Mouse (Mus musculus): ENCODE results near the gene Ccnd3.
A peak's percentile ranks its signal among the peaks of the same experiment; 100 is the strongest.

The Ccnd3 gene

GRCm38 (mm10) chr17:47551049-47551448 lies 46.2 kb downstream of the Ccnd3 start:
- no peak for DNase-seq (ENCODE audit: low spot score)

GRCm38 (mm10) chr17:47552994-47553393 lies 48.1 kb downstream of the Ccnd3 start:
- no peak for DNase-seq (ENCODE audit: low spot score)

- no peak for DNase-seq (ENCODE audit: low spot score)
Observed at GRCm38 (mm10) chr17:47554621-47555020, 49.8 kb downstream of the Ccnd3 start.

GRCm38 (mm10) chr17:47557179-47557578 lies 52.3 kb downstream of the Ccnd3 start:
- no peak for DNase-seq (ENCODE audit: low spot score)

GRCm38 (mm10) chr17:47559726-47560125 lies 54.9 kb downstream of the Ccnd3 start:
- no peak for DNase-seq (ENCODE audit: low spot score)

- DNase-seq (ENCODE audit: low spot score), result no peak
Observed at GRCm38 (mm10) chr17:47562875-47563274, 58.0 kb downstream of the Ccnd3 start.

GRCm38 (mm10) chr17:47564612-47565011 lies 59.8 kb downstream of the Ccnd3 start:
- no peak for DNase-seq (ENCODE audit: low spot score)

- DNase-seq (ENCODE audit: low spot score), result no peak
Observed at GRCm38 (mm10) chr17:47566133-47566532, 61.3 kb downstream of the Ccnd3 start.

- DNase-seq (ENCODE audit: low spot score), result no peak
Observed at GRCm38 (mm10) chr17:47567271-47567670, 62.4 kb downstream of the Ccnd3 start.

GRCm38 (mm10) chr17:47568389-47568788 lies 63.5 kb downstream of the Ccnd3 start:
- no peak for DNase-seq (ENCODE audit: low spot score)

GRCm38 (mm10) chr17:47568951-47569527 lies 64.2 kb downstream of the Ccnd3 start:
- DNase-seq (ENCODE audit: low spot score), result no peak

- no peak for DNase-seq (ENCODE audit: low spot score)
Observed at GRCm38 (mm10) chr17:47571621-47572020, 66.8 kb downstream of the Ccnd3 start.

GRCm38 (mm10) chr17:47572436-47572835 lies 67.6 kb downstream of the Ccnd3 start:
- DNase-seq (ENCODE audit: low spot score), result no peak

- no peak for DNase-seq (ENCODE audit: low spot score)
Observed at GRCm38 (mm10) chr17:47574028-47574427, 69.2 kb downstream of the Ccnd3 start.

GRCm38 (mm10) chr17:47574830-47575229 lies 70.0 kb downstream of the Ccnd3 start:
- no peak for DNase-seq (ENCODE audit: low spot score)

GRCm38 (mm10) chr17:47578655-47579054 lies 73.8 kb downstream of the Ccnd3 start:
- DNase-seq (ENCODE audit: low spot score), result no peak

- DNase-seq (ENCODE audit: low spot score), result no peak
Observed at GRCm38 (mm10) chr17:47580962-47581361, 76.1 kb downstream of the Ccnd3 start.

GRCm38 (mm10) chr17:47588517-47588916 lies 83.7 kb downstream of the Ccnd3 start:
- DNase-seq (ENCODE audit: low spot score), result no peak

- no peak for DNase-seq (ENCODE audit: low spot score)
Observed at GRCm38 (mm10) chr17:47591073-47591472, 86.2 kb downstream of the Ccnd3 start.

- peak; percentile 90 for DNase-seq (ENCODE audit: low spot score)
Observed at GRCm38 (mm10) chr17:47593215-47593853, 88.5 kb downstream of the Ccnd3 start.

GRCm38 (mm10) chr17:47593854-47594182 lies 89.0 kb downstream of the Ccnd3 start:
- no peak for DNase-seq (ENCODE audit: low spot score)

GRCm38 (mm10) chr17:47594183-47594968 lies 89.5 kb downstream of the Ccnd3 start:
- DNase-seq (ENCODE audit: low spot score), result peak; percentile 27

GRCm38 (mm10) chr17:47594969-47595247 lies 90.1 kb downstream of the Ccnd3 start:
- DNase-seq (ENCODE audit: low spot score), result no peak

Measured in ovary, postnatal 14 days (tissue).